Mouse (Mus musculus) liver, adult 2 months (tissue): ENCODE data around the gene Dgki.

Source experiments
- CTCF ChIP-seq: fragments of 200-500 bp; IDR thresholded peaks from 2 replicates; pipeline ENCODE4 v1.5.1; 2011; ENCODE audit warnings: low read depth, low read length, control low read depth
- POLR2A ChIP-seq: fragments of 200-500 bp; IDR thresholded peaks from 2 replicates; pipeline ENCODE4 v1.6.1; 2011; ENCODE audit warnings: low read length, control low read depth; ENCODE audit not compliant: insufficient read depth; ENCODE audit errors: extremely low read depth

GRCm38 (mm10) chr6:37283336-37283735 is 16.6 kb downstream of the Dgki start:
- no peak for TF ChIP-seq CTCF
- no peak for TF ChIP-seq POLR2A
